Mouse (Mus musculus) heart, adult 2 months (tissue): Measurements from ENCODE around the gene Acap3. TPM values are rescaled to one million over a fixed set of nuclear protein-coding genes. Genes with fewer than 3 reads are reported as not detected.

ENCODE experiments used
- DNase-seq, 2 experiments: peaks; one replicate each; pipeline ENCODE4 v3.0.0; 2021
- H3K27ac ChIP-seq: fragments of 200-600 bp; 2 replicates; pipeline ENCODE4 v1.8.1; 2022
- H3K27me3 ChIP-seq: fragments of 200-500 bp; 2 replicates; pipeline ENCODE4 v1.6.1; 2012; ENCODE audit warnings: mild to moderate bottlenecking, low read length, inconsistent platforms, mixed read lengths; ENCODE audit not compliant: control insufficient read depth, insufficient read depth
- H3K36me3 ChIP-seq: fragments of 200-500 bp; 2 replicates; pipeline ENCODE4 v1.6.1; 2012; ENCODE audit warnings: low read length, inconsistent platforms; ENCODE audit not compliant: control insufficient read depth, insufficient read depth
- H3K4me1 ChIP-seq: fragments of 200-500 bp; 2 replicates; pipeline ENCODE4 v1.6.1; 2011; ENCODE audit warnings: low read length; ENCODE audit not compliant: control insufficient read depth, insufficient read depth
- H3K4me3 ChIP-seq: fragments of 200-600 bp; 2 replicates; pipeline ENCODE4 v1.8.1; 2022
- H3K79me2 ChIP-seq: fragments of 200-500 bp; replicated peaks from 2 replicates; pipeline ENCODE4 v1.6.1; 2012; ENCODE audit warnings: mild to moderate bottlenecking, inconsistent platforms, low read length, moderate library complexity, mixed read lengths; ENCODE audit not compliant: control insufficient read depth, insufficient read depth
- H3K9ac ChIP-seq: fragments of 200-500 bp; 2 replicates; pipeline ENCODE4 v1.6.1; 2012; ENCODE audit warnings: low read depth, mild to moderate bottlenecking, control low read depth, inconsistent platforms, low read length, mixed read lengths
- CTCF ChIP-seq: fragments of 200-600 bp; IDR thresholded peaks from 2 replicates; pipeline ENCODE4 v1.8.1; 2022; ENCODE audit warnings: antibody characterized with exemption, mild to moderate bottlenecking, moderate library complexity
- EP300 ChIP-seq: fragments of 200-500 bp; IDR thresholded peaks from 2 replicates; pipeline ENCODE4 v1.6.1; 2011; ENCODE audit warnings: low read depth, low read length, control low read depth; ENCODE audit not compliant: insufficient read depth
- POLR2A ChIP-seq: fragments of 200-500 bp; IDR thresholded peaks from 2 replicates; pipeline ENCODE4 v1.6.1; 2011; ENCODE audit warnings: mild to moderate bottlenecking, low read depth, low read length, control low read depth; ENCODE audit not compliant: insufficient read depth
- WGBS: fragments of 180-500 bp; shearing (Covaris S2); methylation state at CpG from one replicate; pipeline ENCODE4 v1.1.7; 2018; 5-methylcytosine and 5-hydroxymethylcytosine counted together
- intact Hi-C: fragments of 180-260 bp; cut with DNase I; formaldehyde crosslinking; loops from one replicate; pipeline ENCODE4 v1.15.1; 2025
- polyA plus RNA-seq: library from polyadenylated mRNA; depleted of rRNA; stranded (reverse); fragments of >200 nt; gene quantifications from 2 replicates; pipeline ENCODE4 v1.2.3, GENCODE M21; 2012
- total RNA-seq, 2 experiments: library from RNA; stranded (reverse); gene quantifications; 2 replicates each; pipeline ENCODE4 v1.2.3; 2021

Acap3 gene
- total and polyA plus RNA-seq, 3 experiments, result 9.7 to 19.2 (median 11.3) TPM

- H3K4me1 ChIP-seq, result peaks cover 38% of the 10 kb centered on the region
- no peak overlapping the region for H3K4me3 ChIP-seq
- intact Hi-C loops, result no loop called here
- H3K79me2 ChIP-seq, result peaks cover 8% of the 10 kb centered on the region
- TF ChIP-seq POLR2A (no peak), EP300 (no peak), CTCF (no peak)
- H3K27me3 ChIP-seq, result no peaks in the 10 kb centered on the region
- WGBS, result 89% methylated on average over 2 of the region's 2 CpGs
- DNase-seq, result no peak
- H3K9ac ChIP-seq, result no peak overlapping the region
- peak overlapping the region; percentile 9; the same call in 1 of the 2 replicates for H3K27ac ChIP-seq
- H3K36me3 ChIP-seq, result no peaks in the 10 kb centered on the region
These were observed 42.2 kb upstream of the Acap3 start for GRCm38 (mm10) chr4:155849391-155849790.

- DNase-seq, result no peak
- H3K4me1 ChIP-seq, result peaks cover 38% of the 10 kb centered on the region
- no peaks in the 10 kb centered on the region for H3K27me3 ChIP-seq
- no peaks in the 10 kb centered on the region for H3K36me3 ChIP-seq
- H3K79me2 ChIP-seq, result peaks cover 8% of the 10 kb centered on the region
- no peak for TF ChIP-seq POLR2A
- TF ChIP-seq EP300, result no peak
- TF ChIP-seq CTCF, result no peak
- no peak overlapping the region for H3K4me3 ChIP-seq
- 63% methylated on average over 3 of the region's 3 CpGs for WGBS
- intact Hi-C loops, result loop anchor here (2.0 kb wide), 1 partner anchor 19 kb away; the partner anchor contains the start of genes Cptp and Ints11
- H3K9ac ChIP-seq, result no peak overlapping the region
- H3K27ac ChIP-seq, result peak overlapping the region; percentile 9; the same call in 1 of the 2 replicates
These were observed 41.7 kb upstream of the Acap3 start for GRCm38 (mm10) chr4:155849792-155850451.

GRCm38 (mm10) chr4:155851368-155851767 lies 40.3 kb upstream of the Acap3 start:
- Histone ChIP-seq H3K4me3 (no peak overlapping the region), H3K79me2 (peaks cover 8% of the 10 kb centered on the region), H3K4me1 (peaks cover 37% of the 10 kb centered on the region), H3K9ac (no peak overlapping the region), H3K27ac (peak overlapping the region; percentile 49), H3K36me3 (no peaks in the 10 kb centered on the region), H3K27me3 (no peaks in the 10 kb centered on the region)
- TF ChIP-seq CTCF, result no peak
- WGBS, result 74% methylated on average over 3 of the region's 3 CpGs
- intact Hi-C loops, result loop anchor here (2.0 kb wide), 1 partner anchor 17 kb away; the partner anchor contains the start of genes Cptp and Ints11
- no peak for DNase-seq

- peaks cover 33% of the 10 kb centered on the region for H3K4me1 ChIP-seq
- no peak overlapping the region for H3K9ac ChIP-seq
- DNase-seq, result no peak
- H3K4me3 ChIP-seq, result no peak overlapping the region
- H3K27me3 ChIP-seq, result no peaks in the 10 kb centered on the region
- TF ChIP-seq POLR2A (no peak), EP300 (no peak), CTCF (no peak)
- no peaks in the 10 kb centered on the region for H3K36me3 ChIP-seq
- H3K27ac ChIP-seq, result peak overlapping the region; percentile 49
- intact Hi-C loops, result loop anchor here (2.0 kb wide), 1 partner anchor 17 kb away; the partner anchor contains the start of genes Cptp and Ints11
- H3K79me2 ChIP-seq, result peaks cover 8% of the 10 kb centered on the region
- WGBS, result 51% methylated on average over 2 of the region's 2 CpGs
These were observed 39.6 kb upstream of the Acap3 start for GRCm38 (mm10) chr4:155851951-155852411.

GRCm38 (mm10) chr4:155853421-155853820 lies 38.2 kb upstream of the Acap3 start:
- intact Hi-C loops, result no loop called here
- Histone ChIP-seq H3K27me3 (no peaks in the 10 kb centered on the region), H3K36me3 (no peaks in the 10 kb centered on the region), H3K4me3 (no peak overlapping the region), H3K27ac (no peak overlapping the region), H3K9ac (no peak overlapping the region), H3K4me1 (peaks cover 32% of the 10 kb centered on the region), H3K79me2 (peaks cover 1% of the 10 kb centered on the region; the same call in 1 of the 2 replicates)
- TF ChIP-seq EP300 (no peak), CTCF (no peak), POLR2A (no peak)
- DNase-seq, result no peak
- 90% methylated on average over 9 of the region's 9 CpGs for WGBS

- WGBS, result 95% methylated on average over 12 of the region's 12 CpGs
- intact Hi-C loops, result no loop called here
- Histone ChIP-seq H3K27me3 (no peaks in the 10 kb centered on the region), H3K36me3 (no peaks in the 10 kb centered on the region), H3K79me2 (peaks cover 1% of the 10 kb centered on the region; the same call in 1 of the 2 replicates), H3K27ac (no peak overlapping the region), H3K9ac (no peak overlapping the region), H3K4me3 (no peak overlapping the region), H3K4me1 (peaks cover 20% of the 10 kb centered on the region)
- DNase-seq, result no peak
- TF ChIP-seq EP300, result no peak
- no peak for TF ChIP-seq POLR2A
- no peak for TF ChIP-seq CTCF
These were observed 36.6 kb upstream of the Acap3 start for GRCm38 (mm10) chr4:155854991-155855390.
